Mouse (Mus musculus) cerebellum, adult 2 months (tissue): ENCODE measurements at regions not wholly inside any gene's neighbourhood (a gene's known extent, or its start where the extent isn't known, plus 50 kb on each side); places are given as distances from the start of the nearest gene placed in this dataset.

Experiments
- CTCF ChIP-seq: fragments of 200-500 bp; IDR thresholded peaks from 2 replicates; pipeline ENCODE4 v1.5.1; 2011; ENCODE audit warnings: low read depth, mild to moderate bottlenecking, control low read depth, low read length, moderate library complexity, borderline replicate concordance; ENCODE audit not compliant: insufficient read depth
- POLR2A ChIP-seq: fragments of 200-500 bp; IDR thresholded peaks from 2 replicates; pipeline ENCODE4 v1.6.1; 2011; ENCODE audit warnings: low read length, control low read depth, borderline replicate concordance; ENCODE audit not compliant: insufficient read depth

GRCm38 (mm10) chr16:73230599-73230998, 922.5 kb downstream of the Robo1 start:
- no peak for TF ChIP-seq CTCF
- no peak for TF ChIP-seq POLR2A
